Mouse (Mus musculus) lung, postnatal 14 days (tissue): ENCODE data around the gene Cpox.

Source experiments
- DNase-seq: peaks from one replicate; pipeline ENCODE4 v3.0.0; 2021

Cpox gene

DNA sequence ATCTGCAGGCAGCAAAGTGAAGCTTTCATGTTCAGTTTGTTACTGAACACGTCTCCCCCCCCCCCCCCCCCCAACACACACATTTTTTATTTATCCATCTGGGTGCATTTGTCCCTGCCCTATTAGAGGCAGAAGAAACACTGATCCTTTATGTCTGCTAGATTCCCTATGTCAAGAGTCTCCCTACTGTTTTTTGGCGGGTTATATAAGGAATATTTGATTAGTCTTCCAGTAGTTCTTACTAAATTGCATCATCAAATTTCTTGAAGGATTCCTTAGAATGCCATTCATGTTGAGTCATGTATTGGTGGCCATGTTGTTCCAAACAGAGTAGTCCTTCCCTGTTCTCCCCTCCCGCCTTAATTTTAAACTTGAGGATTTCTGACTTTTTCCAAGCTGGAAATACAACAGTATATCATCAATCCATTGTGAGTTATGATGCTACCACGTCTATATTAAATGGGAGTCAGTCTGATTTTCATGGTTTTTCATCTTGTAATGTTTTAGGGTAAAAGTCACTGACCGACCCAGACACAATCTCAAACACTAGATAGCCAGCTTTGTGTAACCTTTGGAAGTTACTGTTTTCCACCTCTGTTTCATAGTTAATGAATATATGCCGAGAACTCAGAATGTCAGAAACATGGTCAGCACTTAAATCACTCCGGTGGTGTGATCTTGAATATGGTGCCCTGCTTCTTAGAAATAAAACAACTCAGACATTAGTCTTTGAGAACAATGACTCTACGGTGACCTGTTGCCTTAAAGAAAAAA lies 1.3 kb downstream of the Cpox start:
- no peak for DNase-seq

DNA sequence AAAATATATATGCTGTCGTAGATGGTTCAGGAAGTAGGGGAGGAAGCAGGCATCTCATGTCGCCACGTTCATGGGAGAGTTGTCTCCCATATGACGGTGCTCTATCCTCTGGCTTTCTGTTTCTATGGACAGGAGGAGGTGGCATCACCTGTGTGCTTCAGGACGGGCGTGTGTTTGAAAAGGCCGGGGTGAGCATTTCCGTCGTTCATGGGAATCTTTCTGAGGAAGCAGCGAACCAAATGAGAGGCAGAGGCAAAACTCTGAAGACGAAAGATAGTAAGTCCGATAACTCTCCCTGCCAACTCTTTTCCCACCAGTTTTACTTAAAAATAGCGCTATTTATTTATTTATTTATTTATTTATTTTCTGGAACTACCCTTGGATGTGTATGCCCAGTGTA lies 2.3 kb downstream of the Cpox start:
- DNase-seq: no peak

DNA sequence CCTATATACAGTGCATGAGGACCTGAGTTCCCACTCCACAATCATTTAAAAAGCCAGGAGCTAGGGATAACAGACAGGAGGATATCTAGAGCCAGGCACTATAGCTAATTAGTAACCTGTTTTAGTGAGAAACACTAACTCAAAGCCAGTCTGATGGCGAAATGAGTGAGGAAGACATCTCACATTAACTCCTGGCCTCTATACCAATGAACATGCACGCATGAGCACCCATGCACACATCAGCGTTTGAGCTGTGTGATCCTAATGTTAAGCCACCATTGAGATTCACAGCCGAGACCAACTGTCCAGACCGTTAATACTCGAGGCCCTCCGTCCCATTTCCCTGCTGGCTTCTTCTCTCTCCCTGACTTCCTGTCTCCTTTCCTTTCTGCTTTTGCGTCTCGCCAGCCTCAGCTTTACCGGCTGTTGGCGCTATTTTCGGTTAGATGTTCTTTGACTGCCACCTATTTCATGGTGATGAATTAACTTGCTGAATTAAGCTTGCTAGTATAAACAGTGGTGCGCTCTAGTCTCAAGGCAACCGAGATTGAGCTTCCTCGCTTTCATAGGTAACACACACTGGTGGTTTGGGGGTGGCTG lies 3.8 kb downstream of the Cpox start:
- DNase-seq: no peak

- DNase-seq: no peak
These were observed 5.2 kb downstream of the Cpox start for GRCm38 (mm10) chr16:58675256-58675655.

DNA sequence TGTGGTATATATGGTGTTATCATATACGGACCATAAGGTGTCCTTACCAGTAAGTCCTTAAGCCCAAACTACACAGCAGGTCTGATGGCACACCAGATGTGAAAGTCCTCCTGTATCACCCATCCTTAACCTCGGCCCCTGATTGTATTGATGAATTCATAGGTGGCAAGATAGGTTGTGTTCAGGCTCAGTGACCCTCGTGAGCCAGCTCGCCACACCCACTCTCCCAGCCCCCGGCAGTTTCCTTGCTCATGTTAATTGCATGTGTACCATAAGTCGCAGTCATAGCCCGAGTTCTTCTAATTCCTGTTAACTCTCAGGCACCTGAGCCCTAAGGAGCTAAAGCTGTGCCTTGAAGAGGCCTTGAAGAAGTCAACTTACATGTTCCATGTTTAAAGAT lies 6.1 kb downstream of the Cpox start:
- DNase-seq: no peak

- DNase-seq: no peak
These were observed 6.5 kb downstream of the Cpox start for GRCm38 (mm10) chr16:58676633-58677032.

GRCm38 (mm10) chr16:58677491-58677890 lies 7.4 kb downstream of the Cpox start:
- DNase-seq: no peak

- DNase-seq: no peak
These were observed 8.6 kb downstream of the Cpox start for GRCm38 (mm10) chr16:58678660-58679059.

- no peak for DNase-seq
These were observed 12.0 kb downstream of the Cpox start for GRCm38 (mm10) chr16:58682046-58682445.

DNA sequence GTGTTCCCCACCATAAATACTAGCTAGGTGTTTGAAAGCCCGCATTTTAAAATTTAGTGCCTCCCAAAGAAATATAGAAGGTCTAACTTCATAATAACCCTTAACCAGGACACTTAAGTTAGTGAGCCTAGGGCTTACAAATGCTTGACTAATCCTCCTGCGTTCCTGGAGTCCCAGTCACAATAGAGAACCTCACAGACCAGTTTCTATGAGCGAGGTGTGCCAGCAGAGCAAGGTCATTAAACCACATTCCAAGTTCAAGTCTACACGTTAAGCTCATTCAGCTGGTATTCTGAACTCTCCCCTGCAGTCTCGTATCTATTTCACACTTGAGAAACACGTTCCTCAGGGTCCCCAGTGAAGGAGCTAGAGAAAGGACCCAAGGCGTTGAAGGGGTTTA lies 12.8 kb downstream of the Cpox start:
- no peak for DNase-seq

DNA sequence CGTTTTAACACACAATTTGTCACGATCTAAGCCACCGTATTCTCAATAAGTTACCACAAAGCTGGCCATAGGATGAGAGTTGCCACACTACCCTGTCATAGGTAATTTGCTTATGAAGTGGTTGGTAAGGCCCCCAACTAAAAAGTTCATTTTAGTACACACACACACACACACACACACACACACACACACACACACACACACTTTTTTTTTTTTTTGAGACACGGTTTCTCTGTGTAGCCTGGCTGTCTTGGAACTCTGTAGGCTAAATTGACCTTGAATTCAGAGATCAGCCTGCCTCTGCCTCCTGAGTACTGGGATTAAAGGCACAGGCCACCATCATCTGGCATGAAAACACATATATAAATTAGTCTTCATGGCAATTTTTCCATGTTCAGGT lies 13.8 kb downstream of the Cpox start:
- no peak for DNase-seq

- DNase-seq: no peak
These were observed 14.4 kb downstream of the Cpox start for GRCm38 (mm10) chr16:58684537-58684936.

DNA sequence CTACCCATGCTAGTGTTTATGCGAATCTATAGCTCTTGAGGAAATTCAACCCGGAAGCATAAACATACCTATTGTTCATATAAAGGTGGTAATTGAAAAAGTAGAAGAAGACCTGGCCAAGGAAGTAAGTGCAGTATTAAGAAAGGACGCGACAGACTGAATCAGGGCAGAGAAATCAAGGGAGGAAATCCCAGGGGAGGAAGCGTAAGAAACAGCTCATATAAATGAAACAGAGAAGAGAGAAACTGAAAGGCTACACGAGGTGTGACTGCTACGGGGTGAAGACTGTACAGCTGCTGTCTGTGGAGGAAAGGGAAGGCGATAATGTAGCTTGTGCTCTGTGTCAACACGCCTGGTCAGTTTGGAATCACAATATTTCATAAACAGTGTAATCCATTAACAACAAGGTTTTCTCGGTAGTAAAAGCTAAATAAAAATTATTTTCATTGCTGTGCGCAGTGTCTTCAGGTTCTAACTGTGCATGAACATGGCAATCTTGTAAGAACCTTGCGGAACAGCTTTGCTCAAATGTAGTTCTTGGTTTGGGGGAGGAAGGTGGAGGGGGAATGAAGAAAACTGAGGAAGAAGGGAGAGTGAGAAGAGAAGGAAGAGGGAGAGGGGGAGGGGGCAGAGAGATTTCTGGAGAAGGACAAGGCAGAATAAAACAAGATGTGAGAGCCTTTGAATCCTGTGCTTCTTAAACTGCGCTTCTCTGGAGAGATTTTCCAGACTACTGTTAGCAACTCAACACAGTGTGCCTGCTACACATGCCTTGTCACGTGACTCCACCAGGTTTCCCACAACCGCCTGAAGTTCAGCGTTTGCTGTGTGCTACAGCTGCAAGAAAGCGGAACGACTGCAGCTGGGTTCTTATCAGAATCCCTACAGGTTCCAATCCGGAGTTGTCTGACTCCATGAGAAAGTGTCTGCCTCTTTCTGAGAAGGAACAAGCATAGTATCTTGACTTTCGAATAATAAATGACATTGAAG lies 15.8 kb downstream of the Cpox start:
- DNase-seq: no peak

DNA sequence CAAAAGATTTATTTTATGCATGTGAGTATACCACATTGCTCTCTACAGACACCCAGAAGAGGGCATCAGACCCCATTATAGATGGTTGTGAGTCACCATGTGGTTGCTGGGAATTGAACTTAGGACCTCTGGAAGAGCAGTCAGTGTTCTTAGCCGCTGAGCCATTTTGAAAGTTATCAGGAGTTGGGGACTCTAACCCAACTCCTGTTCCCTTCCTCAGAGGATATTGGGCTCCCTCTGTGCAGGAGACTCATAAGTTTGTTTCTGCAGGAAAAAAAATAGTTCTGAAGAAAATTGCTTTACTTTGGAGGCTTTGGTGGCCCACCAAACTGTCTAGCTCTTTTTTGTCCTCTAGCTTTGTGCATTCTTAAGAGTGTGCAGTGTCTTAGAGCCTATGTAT lies 18.4 kb downstream of the Cpox start:
- no peak for DNase-seq

GRCm38 (mm10) chr16:58689555-58690169 lies 19.6 kb downstream of the Cpox start:
- no peak for DNase-seq

- DNase-seq: no peak
These were observed 20.2 kb downstream of the Cpox start for GRCm38 (mm10) chr16:58690322-58690732.

GRCm38 (mm10) chr16:58694091-58694490 lies 24.0 kb downstream of the Cpox start:
- no peak for DNase-seq

DNA sequence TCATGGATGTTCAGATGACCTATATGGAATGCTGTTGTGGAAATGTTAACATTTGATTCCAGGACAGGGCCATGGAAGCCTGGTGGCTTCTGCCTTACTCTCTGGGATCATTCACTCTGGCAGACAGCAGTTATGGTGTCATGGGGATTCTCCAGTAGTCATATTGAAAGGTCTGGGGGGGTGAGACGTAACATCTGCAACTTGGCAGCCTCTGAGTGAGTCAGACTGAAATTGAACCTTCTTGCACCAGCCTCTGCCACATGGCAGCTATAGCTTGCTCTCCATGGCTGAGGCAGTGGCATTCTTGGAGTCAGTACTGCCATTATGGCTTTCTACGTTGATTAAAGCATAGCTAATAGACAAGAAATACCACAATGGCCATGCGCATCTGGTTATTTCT lies 26.7 kb downstream of the Cpox start:
- DNase-seq: no peak

DNA sequence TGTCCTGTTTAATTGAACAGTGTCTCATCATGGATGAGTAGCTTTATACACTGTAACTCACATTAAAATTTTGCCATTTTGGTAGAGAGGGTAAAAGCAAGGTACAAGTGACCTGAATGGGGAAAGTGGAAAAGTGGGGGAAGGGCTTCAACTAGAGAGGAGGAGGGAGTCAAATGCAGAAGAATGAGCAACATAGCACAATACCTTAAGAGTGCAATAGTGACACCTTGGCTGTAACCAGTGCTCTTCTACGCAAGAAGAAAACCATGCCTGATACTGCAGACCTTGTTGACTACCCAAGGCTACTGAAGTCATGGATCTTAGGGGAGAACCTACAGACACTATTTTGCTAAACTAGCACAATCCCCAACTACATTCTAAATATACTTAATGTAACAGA lies 27.2 kb downstream of the Cpox start:
- no peak for DNase-seq

DNA sequence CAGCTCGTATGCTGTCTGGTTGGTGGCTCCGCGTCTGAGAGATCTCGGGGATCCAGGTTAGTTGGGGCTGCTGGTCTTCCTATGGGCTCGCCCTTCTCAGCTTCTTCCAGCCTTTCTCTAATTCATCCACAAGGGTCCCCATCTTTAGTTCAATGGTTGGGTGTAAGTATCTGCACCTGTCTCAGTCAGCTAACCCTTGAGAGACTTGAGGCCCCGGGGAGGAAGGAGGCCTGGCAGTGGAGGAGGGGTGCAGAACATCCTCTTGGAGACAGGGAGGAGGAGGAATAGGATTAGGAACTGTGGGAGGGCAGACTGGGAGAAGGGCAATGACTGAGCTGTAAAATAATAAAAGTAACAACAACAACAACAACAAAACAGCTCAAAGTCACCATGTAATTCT lies 30.1 kb downstream of the Cpox start:
- DNase-seq: no peak

- DNase-seq: no peak
These were observed 30.8 kb downstream of the Cpox start for GRCm38 (mm10) chr16:58700816-58701424.

DNA sequence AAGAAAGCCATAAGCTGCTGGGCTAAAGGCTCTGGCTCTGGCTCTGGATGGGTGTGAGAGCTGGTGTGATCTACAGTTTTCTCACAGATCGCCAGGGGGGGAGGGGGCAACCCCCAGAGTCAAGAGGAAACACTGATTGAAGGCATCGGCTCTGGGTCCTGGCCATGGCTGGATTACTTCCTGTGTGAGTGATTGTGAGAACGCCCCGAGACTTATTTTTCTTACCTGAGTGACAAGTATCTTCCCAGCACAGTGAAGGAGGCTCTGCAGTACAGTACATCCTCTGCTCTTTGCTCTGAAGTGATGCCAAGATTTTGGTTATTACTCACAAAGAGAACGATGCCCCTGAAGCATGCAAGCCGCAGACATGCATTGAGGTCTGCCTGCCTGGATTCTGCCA lies 31.7 kb downstream of the Cpox start:
- no peak for DNase-seq
